Comparison of ENCODE assay signal across 24 mouse cellular contexts in genomic region chr1:86126036-86126435, GRCm38 (mm10). TPM values are rescaled to one million over a fixed set of nuclear protein-coding genes. Genes with fewer than 3 reads are reported as not detected.
"Had no signal": no experiment of that assay in that cellular context is flagged by ENCODE, and none has a peak within 500 bp of the region (broad histone marks: within the 10 kb centered on the region; RNA-seq: fewer than 3 reads in every experiment).

No protein-coding gene starts in this region.

- H3K9me3 ChIP-seq: megakaryocyte, embryonic 14.5 days; neural tube, embryonic 13.5 days; neural tube, embryonic 15.5 days had no signal

- H3K27ac ChIP-seq: liver, embryonic 14.5 days; neural tube, embryonic 13.5 days; neural tube, embryonic 15.5 days had no signal

- H3K9ac ChIP-seq: liver, embryonic 14.5 days; lung, embryonic 14.5 days; neural tube, embryonic 13.5 days; neural tube, embryonic 15.5 days had no signal

- H3K27me3 ChIP-seq: megakaryocyte, embryonic 14.5 days; neural tube, embryonic 13.5 days; neural tube, embryonic 15.5 days had no signal

- H3K4me1 ChIP-seq: neural tube, embryonic 13.5 days; neural tube, embryonic 15.5 days had no signal

- H3K4me3 ChIP-seq: megakaryocyte, embryonic 14.5 days; myocyte; neural tube, embryonic 13.5 days; neural tube, embryonic 15.5 days had no signal

- DNase-seq: lung, adult 18-20 months; lung, embryonic 14.5 days; lung, postnatal 4 days; midbrain, embryonic 14.5 days; retina, postnatal 1 day; right cerebral cortex, adult 18-20 months; right cerebral cortex, postnatal 25 days; right cerebral cortex, postnatal 4 days; spleen, adult 18-20 months; thymus, adult 2 months; thymus, postnatal 25 days; thymus, postnatal 4 days had no signal

- H3K4me2 ChIP-seq: lung, embryonic 14.5 days; midbrain, embryonic 11.5 days; neural tube, embryonic 13.5 days; neural tube, embryonic 15.5 days had no signal

- ATAC-seq: midbrain, embryonic 16.5 days had no signal

RNA-seq across cellular contexts. Expression of gene Gm21972, which starts 7.4 kb away (rescaled TPM):
- polyA plus RNA-seq: liver, embryonic 16.5 days; lung, embryonic 14.5 days; lung, embryonic 16.5 days; neural tube, embryonic 13.5 days; stomach, embryonic 14.5 days; stomach, embryonic 16.5 days; thymus, adult 2 months had no signal

RNA-seq across cellular contexts. Expression of gene Htr2b, which starts 14.3 kb away (rescaled TPM):
- polyA plus RNA-seq: liver, embryonic 14.5 days; neural tube, embryonic 11.5 days had no signal
